7 mouse cellular contexts compared by ENCODE assay signal in genomic region chr6:83830941-83831605, GRCm38 (mm10). TPM values are rescaled to one million over a fixed set of nuclear protein-coding genes. Genes with fewer than 3 reads are reported as not detected.
A peak's percentile ranks its signal among the peaks of the same experiment; 100 is the strongest.
DNase-seq lines count a peak whose midpoint lies in the region; ATAC-seq and TF ChIP-seq lines count a peak whose summit lies in the region.

No protein-coding gene starts in this region.

- no peak for TF ChIP-seq EP300 in lung, postnatal 0 days (IDR thresholded peaks at IDR 0.05)

- H3K36me3 ChIP-seq in lung, postnatal 0 days (ENCODE audit: insufficient read depth, low read length) = no peaks in the 10 kb centered on the region
- H3K36me3 ChIP-seq in forebrain, embryonic 12.5 days (replicated peaks) = peaks cover 6% of the 10 kb centered on the region; the same call in 1 of the 2 replicates
- H3K36me3 ChIP-seq in intestine, postnatal 0 days (ENCODE audit: control insufficient read depth, insufficient read depth) = peaks cover 4% of the 10 kb centered on the region; the same call in 1 of the 2 replicates

- H3K27me3 ChIP-seq in lung, postnatal 0 days (replicated peaks; ENCODE audit: insufficient read depth, low read length) = no peaks in the 10 kb centered on the region
- H3K27me3 ChIP-seq in forebrain, embryonic 12.5 days = no peaks in the 10 kb centered on the region
- H3K27me3 ChIP-seq in intestine, postnatal 0 days (replicated peaks; ENCODE audit: control insufficient read depth, insufficient read depth, low read length) = no peaks in the 10 kb centered on the region

- ATAC-seq in lung, postnatal 0 days = peak; percentile 52
- ATAC-seq in forebrain, embryonic 12.5 days (ENCODE audit: low FRiP score) = no peak
- ATAC-seq in intestine, postnatal 0 days = peak; percentile 58

- DNase-seq in lung, postnatal 0 days (ENCODE audit: low spot score) = no peak
- no peak for DNase-seq in lung, postnatal 10 days
- peak; percentile 59 to 63 for DNase-seq in natural killer cell, adult 2 months (ENCODE audit: low spot score in 2 of 2)
- DNase-seq in layer of hippocampus, postnatal 10 days (ENCODE audit: low spot score in 2 of 2) = no peak

- H3K9ac ChIP-seq in lung, postnatal 0 days (replicated peaks; ENCODE audit: low read depth) = peak overlapping the region; percentile 46
- peak overlapping the region; percentile 82 for H3K9ac ChIP-seq in forebrain, embryonic 12.5 days
- peak overlapping the region; percentile 69 for H3K9ac ChIP-seq in intestine, postnatal 0 days (ENCODE audit: low read depth, low read length)

- WGBS in lung, postnatal 0 days = 2% methylated on average over 32 of the region's 35 CpGs
- 6% methylated on average over 35 of the region's 35 CpGs for WGBS in bone marrow, adult 2 months
- WGBS in forebrain, embryonic 12.5 days = 2% methylated on average over 35 of the region's 35 CpGs
- WGBS in intestine, postnatal 0 days = 2% methylated on average over 25 of the region's 35 CpGs

- H3K4me2 ChIP-seq in lung, postnatal 0 days (replicated peaks; ENCODE audit: low read depth, low read length) = peak overlapping the region; percentile 85
- H3K4me2 ChIP-seq in forebrain, embryonic 12.5 days = peak overlapping the region; percentile 69
- H3K4me2 ChIP-seq in intestine, postnatal 0 days (replicated peaks; ENCODE audit: low read depth) = peak overlapping the region; percentile 87

- peak overlapping the region; percentile 66 for H3K27ac ChIP-seq in lung, postnatal 0 days (ENCODE audit: low read length)
- H3K27ac ChIP-seq in bone marrow, adult 2 months (ENCODE audit: control insufficient read depth, insufficient read depth, low read depth, low read length, poor library complexity) = peak overlapping the region; percentile 75
- peak overlapping the region; percentile 87 for H3K27ac ChIP-seq in forebrain, embryonic 12.5 days
- H3K27ac ChIP-seq in intestine, postnatal 0 days (ENCODE audit: low read depth, low read length) = peak overlapping the region; percentile 75

- no peak for TF ChIP-seq CTCF in lung, postnatal 0 days (IDR thresholded peaks at IDR 0.05)
- no peak for TF ChIP-seq CTCF in bone marrow, adult 2 months (IDR thresholded peaks at IDR 0.05; ENCODE audit: control insufficient read depth, insufficient read depth, low read length)
- no peak for TF ChIP-seq CTCF in intestine, postnatal 0 days (IDR thresholded peaks at IDR 0.05; ENCODE audit: low read depth)

- H3K4me3 ChIP-seq in lung, postnatal 0 days (ENCODE audit: low read depth, low read length) = peak overlapping the region; percentile 59
- H3K4me3 ChIP-seq in bone marrow, adult 2 months (replicated peaks; ENCODE audit: control insufficient read depth, low read depth, low read length) = peak overlapping the region; percentile 55
- H3K4me3 ChIP-seq in forebrain, embryonic 12.5 days (replicated peaks) = peak overlapping the region; percentile 74
- H3K4me3 ChIP-seq in intestine, postnatal 0 days (ENCODE audit: low read depth, low read length) = peak overlapping the region; percentile 64

- TF ChIP-seq POLR2A in bone marrow, adult 2 months (IDR thresholded peaks at IDR 0.05; ENCODE audit: borderline replicate concordance, control insufficient read depth, low read depth, low read length) = no peak

- no peaks in the 10 kb centered on the region for H3K9me3 ChIP-seq in lung, postnatal 0 days (ENCODE audit: low read length)
- H3K9me3 ChIP-seq in forebrain, embryonic 12.5 days = no peaks in the 10 kb centered on the region
- H3K9me3 ChIP-seq in intestine, postnatal 0 days (ENCODE audit: control insufficient read depth) = no peaks in the 10 kb centered on the region

- no peaks in the 10 kb centered on the region for H3K4me1 ChIP-seq in lung, postnatal 0 days (ENCODE audit: insufficient read depth, low read depth, low read length)
- no peaks in the 10 kb centered on the region for H3K4me1 ChIP-seq in bone marrow, adult 2 months (ENCODE audit: control insufficient read depth, insufficient read depth, low read length)
- peaks cover 20% of the 10 kb centered on the region for H3K4me1 ChIP-seq in forebrain, embryonic 12.5 days
- 0 out of 2 replicates have a peak, but pooled peaks cover 4% of the 10 kb centered on the region for H3K4me1 ChIP-seq in intestine, postnatal 0 days (replicated peaks; ENCODE audit: control insufficient read depth, insufficient read depth, low read length)

RNA-seq across cellular contexts. Expression of gene Paip2b, which starts 0.5 kb away (rescaled TPM):
- polyA plus RNA-seq in lung, postnatal 0 days (2015; fragmentation: Nextera tagmentation; extraction: Ambion mirVana) = 8.6 and 8.8 TPM in 2 replicates
- 3.0 and 9.7 TPM in 2 replicates for polyA plus RNA-seq in bone marrow, adult 2 months (2011; ENCODE audit: insufficient read depth, insufficient read length, low replicate concordance, missing spikeins)
- polyA plus RNA-seq in forebrain, embryonic 12.5 days (2016; fragmentation: Nextera tagmentation; extraction: Ambion mirVana) = 25.0 and 33.7 TPM in 2 replicates
- polyA plus RNA-seq in intestine, postnatal 0 days (2015; fragmentation: Nextera tagmentation; extraction: Ambion mirVana) = 5.6 and 6.0 TPM in 2 replicates
- 10 to 100 TPM; 42.4 to 43.3 TPM for total RNA-seq in layer of hippocampus, postnatal 10 days (2021)

RNA-seq across cellular contexts. Expression of gene Zfp638, which starts 35.8 kb away (rescaled TPM):
- 26.9 and 34.8 TPM in 2 replicates for polyA plus RNA-seq in lung, postnatal 0 days (2015; fragmentation: Nextera tagmentation; extraction: Ambion mirVana)
- 31.7 and 64.9 TPM in 2 replicates for polyA plus RNA-seq in bone marrow, adult 2 months (2011; ENCODE audit: insufficient read depth, insufficient read length, low replicate concordance, missing spikeins)
- polyA plus RNA-seq in forebrain, embryonic 12.5 days (2016; fragmentation: Nextera tagmentation; extraction: Ambion mirVana) = 109 and 113 TPM in 2 replicates
- 21.5 and 24.3 TPM in 2 replicates for polyA plus RNA-seq in intestine, postnatal 0 days (2015; fragmentation: Nextera tagmentation; extraction: Ambion mirVana)
- 100 to 1,000 TPM; 109 to 119 TPM for total RNA-seq in layer of hippocampus, postnatal 10 days (2021)

RNA-seq across cellular contexts. Expression of gene Nagk, which starts 36.3 kb away (rescaled TPM):
- polyA plus RNA-seq in lung, postnatal 0 days (2015; fragmentation: Nextera tagmentation; extraction: Ambion mirVana) = 69.4 and 79.9 TPM in 2 replicates
- 35.4 and 59.8 TPM in 2 replicates for polyA plus RNA-seq in bone marrow, adult 2 months (2011; ENCODE audit: insufficient read depth, insufficient read length, low replicate concordance, missing spikeins)
- 49.4 and 49.9 TPM in 2 replicates for polyA plus RNA-seq in forebrain, embryonic 12.5 days (2016; fragmentation: Nextera tagmentation; extraction: Ambion mirVana)
- 116 and 134 TPM in 2 replicates for polyA plus RNA-seq in intestine, postnatal 0 days (2015; fragmentation: Nextera tagmentation; extraction: Ambion mirVana)
- total RNA-seq in layer of hippocampus, postnatal 10 days (2021) = 10 to 100 TPM; 63.0 to 66.3 TPM

RNA-seq across cellular contexts. Expression of gene Tex261, which starts 55.5 kb away (rescaled TPM):
- 89.8 and 101 TPM in 2 replicates for polyA plus RNA-seq in lung, postnatal 0 days (2015; fragmentation: Nextera tagmentation; extraction: Ambion mirVana)
- 23.5 and 30.4 TPM in 2 replicates for polyA plus RNA-seq in bone marrow, adult 2 months (2011; ENCODE audit: insufficient read depth, insufficient read length, low replicate concordance, missing spikeins)
- 61.6 and 72.0 TPM in 2 replicates for polyA plus RNA-seq in forebrain, embryonic 12.5 days (2016; fragmentation: Nextera tagmentation; extraction: Ambion mirVana)
- 107 and 111 TPM in 2 replicates for polyA plus RNA-seq in intestine, postnatal 0 days (2015; fragmentation: Nextera tagmentation; extraction: Ambion mirVana)
- total RNA-seq in layer of hippocampus, postnatal 10 days (2021) = 10 to 100 TPM; 47.3 to 55.4 TPM

Comparison
In these comparisons a context has a peak if more than half of its experiments do, and no peak if none do; other contexts are left out.
1. DNase-seq: peak in natural killer cell, adult 2 months (2 of 2); none in lung, postnatal 0 days (single experiment), lung, postnatal 10 days (single experiment) and layer of hippocampus, postnatal 10 days (0 of 2).
2. Peak in every context shown above with its lines, with median percentiles within 50 percentile points of each other: H3K27ac ChIP-seq, H3K4me2 ChIP-seq, H3K4me3 ChIP-seq and H3K9ac ChIP-seq.